Mouse (Mus musculus) liver, adult 2 months (tissue): Measurements from ENCODE around the gene Usp3.

Source experiments
- CTCF ChIP-seq: fragments of 200-500 bp; IDR thresholded peaks from 2 replicates; pipeline ENCODE4 v1.5.1; 2011; ENCODE audit warnings: low read depth, low read length, control low read depth
- POLR2A ChIP-seq: fragments of 200-500 bp; IDR thresholded peaks from 2 replicates; pipeline ENCODE4 v1.6.1; 2011; ENCODE audit warnings: low read length, control low read depth; ENCODE audit not compliant: insufficient read depth; ENCODE audit errors: extremely low read depth

DNA sequence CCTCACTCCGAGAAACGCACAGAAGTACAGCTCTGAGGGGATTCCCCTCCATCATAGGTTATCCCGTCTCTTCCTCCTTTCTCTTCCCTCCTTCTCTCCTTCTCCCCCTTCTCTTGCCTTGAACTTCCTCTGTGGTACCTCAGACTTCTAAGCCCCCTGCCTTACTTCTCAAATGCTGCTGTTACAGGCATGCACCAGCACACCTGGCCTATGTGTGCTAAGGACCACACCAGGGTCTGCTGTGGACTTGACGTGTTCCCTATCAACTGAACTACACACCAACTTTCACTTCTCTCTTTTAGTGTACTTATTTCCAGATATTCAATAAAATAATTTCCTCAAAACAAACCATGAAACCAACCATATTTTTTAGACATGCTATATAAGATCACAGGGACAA, 50.2 kb downstream of the Usp3 start:
- no peak for TF ChIP-seq CTCF
- TF ChIP-seq POLR2A, result no peak
